Mouse (Mus musculus): Measurements from ENCODE around the gene Sirt2. TPM values are rescaled to one million over a fixed set of nuclear protein-coding genes. Genes with fewer than 3 reads are reported as not detected.

Sirt2 gene
- total RNA-seq (2023) = 51.1 TPM

DNA sequence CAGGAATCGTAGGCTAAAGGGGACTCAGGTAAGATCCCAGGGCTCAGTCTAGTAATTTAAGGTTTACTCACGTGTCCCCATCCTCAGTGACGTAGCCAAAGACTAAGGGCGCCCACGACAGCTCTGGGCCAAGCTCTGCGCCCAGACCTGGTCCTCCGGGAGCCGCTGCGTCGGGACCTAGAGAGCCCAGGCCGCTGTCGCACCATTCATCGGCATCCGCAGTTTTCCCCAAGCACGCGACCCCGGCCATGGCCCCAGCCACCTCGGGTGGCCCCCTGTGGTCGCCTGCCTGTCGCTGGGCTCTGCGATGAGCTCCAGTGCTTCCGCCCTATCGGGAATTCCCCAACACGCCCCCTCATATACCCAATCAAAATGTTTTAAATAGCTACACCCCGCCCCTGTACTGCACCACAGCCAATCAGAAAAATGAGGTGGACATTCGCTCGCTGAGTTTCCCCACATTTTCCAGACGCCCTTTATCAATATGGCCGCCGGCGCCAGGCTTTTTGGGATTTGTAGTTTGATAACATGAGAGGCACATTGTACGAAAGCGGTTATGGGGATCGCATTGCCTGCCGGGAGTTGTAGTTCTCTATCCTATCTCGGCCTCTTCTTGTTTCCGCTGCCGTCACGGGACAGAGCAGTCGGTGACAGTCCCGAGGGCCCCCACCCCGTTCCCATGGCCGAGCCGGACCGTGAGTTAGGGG is at the start of gene Sirt2:
Gene Sirt2 (plus strand): TSS at position 563 of the 707 bp plus-strand sequence.

DNA sequence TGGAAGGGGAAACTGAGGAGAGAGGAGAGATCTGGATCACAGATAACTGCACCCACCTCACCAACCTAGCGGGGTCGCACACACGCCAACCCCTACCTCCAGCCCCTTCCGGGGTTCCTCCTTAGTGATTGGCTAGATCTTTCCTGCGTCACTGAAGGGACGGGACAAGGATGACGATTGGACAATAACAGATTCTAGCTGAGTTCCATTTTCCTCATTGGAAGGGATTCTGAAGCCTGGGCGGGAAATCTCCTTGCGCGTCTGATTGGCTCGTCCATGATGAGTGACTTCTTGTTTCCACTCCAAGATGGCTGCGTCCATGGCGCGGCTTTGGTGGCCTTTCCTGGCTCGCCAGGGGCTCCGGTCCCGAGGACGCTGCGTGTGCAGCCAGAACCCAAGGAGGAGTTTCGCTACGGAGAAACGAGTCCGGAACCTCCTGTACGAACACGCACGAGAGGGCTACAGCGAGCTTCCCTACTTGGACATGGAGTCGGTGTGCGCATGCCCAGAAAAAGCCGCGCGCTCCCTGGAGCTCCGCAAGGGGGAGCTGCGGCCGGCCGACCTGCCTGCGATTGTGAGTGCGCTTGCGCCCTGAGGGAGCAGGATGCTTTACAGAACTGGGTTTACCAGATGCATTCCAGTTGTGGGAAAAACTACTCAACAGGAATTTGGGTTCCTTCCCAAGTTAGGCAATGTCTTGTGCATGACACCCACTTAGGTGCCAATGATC is 24.7 kb upstream of the Sirt2 start, which contains the start of the genes Mrps12 and Sars2:
Gene Mrps12 (minus strand): TSS at position 112 of the 730 bp plus-strand sequence.
Gene Sars2 (plus strand): TSS at position 284 of the 730 bp plus-strand sequence.

DNA sequence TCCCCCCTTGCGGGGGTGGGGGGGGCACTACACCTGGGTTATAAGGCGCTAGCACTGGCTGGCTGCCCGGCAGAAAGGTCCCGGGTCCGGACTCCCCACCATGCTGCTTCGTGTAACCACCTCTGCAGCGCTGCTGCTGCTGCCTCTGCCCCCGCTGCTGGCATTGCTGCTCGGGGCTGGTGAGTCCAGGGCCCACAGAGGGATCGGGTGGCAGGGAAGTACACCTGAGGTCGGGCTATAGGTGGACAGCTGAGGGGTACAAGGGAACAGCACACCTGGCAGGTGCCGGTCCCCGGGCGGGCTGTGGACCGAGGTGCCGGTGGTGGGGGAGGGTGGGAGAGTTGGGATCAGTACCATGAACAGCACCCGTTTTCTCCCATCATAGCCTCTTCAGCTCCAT is 10.5 kb upstream of the Sirt2 start, which contains the start of gene Ccer2:
Gene Ccer2 (plus strand): TSS at position 96 of the 400 bp plus-strand sequence.

DNA sequence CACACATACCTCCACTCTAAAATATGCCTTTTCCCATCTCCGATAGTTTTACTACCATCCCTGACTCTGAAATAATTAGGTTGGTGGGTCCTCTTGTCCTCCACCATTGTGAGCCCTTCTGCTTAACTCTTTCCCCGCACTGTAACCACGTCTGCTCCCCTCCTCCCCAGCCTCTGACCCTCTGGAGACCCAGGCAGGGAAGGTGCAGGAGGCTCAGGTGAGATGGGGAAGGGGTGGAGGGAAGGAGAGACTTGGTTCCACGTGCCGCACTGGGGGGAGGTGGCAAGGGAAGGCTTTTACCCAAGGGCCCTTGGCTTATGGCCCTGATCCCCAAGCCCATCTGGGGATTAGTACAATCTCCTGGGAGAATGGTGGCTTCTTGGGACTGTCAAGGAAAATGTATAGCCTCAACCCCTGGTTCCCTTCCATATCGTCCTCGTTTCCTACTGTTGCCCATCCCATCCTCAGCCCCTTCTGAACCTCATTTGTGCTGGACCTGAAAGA is 979 bp downstream of the Sirt2 start, which contains the start of gene Nfkbib:
Gene Nfkbib (minus strand): TSS at position 51 of the 504 bp plus-strand sequence.

DNA sequence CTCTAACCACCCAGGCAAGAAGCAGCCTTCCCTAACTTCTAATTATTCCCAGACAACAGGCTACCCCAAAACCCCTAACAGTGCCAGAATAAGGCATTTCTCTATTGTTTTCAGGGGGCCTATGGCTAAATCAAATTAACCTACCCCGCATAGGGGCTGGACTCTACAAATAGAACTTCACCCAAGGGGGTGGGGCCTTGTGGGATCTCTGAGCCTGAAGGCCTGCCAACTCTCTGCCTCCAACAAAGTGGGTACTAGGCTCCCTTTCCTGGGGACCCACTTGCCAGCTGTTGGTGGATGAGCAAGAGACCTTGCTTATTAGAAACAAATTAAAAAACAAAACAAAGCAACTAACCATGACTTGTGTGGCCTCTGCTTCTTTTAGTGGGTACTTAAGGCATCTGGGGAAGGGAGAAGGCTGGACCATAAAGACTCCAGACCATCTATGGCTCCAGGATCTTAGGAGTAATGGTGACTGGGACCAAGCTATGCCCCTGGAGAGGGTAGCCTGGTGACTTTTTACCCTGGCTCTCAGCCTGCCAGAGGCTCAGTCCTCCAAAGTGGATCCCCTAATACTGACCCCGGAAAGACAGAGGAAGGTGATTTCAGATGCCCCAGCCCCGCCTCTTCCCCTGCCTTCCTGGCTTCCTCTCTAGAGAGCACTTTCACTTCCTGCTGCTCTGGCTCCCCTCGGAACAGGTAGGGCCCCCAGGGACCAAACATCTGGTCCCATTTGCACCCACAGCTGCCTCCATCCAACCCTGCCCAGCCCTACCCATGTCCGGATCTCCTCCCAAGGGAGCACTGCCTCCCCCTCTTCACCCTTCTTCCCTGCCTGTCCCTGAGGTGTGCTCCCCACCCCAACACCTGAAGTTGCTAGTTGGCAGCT is 22.0 kb downstream of the Sirt2 start, which contains the start of gene Rinl:
Gene Rinl (plus strand): TSS at position 663 of the 889 bp plus-strand sequence.

DNA sequence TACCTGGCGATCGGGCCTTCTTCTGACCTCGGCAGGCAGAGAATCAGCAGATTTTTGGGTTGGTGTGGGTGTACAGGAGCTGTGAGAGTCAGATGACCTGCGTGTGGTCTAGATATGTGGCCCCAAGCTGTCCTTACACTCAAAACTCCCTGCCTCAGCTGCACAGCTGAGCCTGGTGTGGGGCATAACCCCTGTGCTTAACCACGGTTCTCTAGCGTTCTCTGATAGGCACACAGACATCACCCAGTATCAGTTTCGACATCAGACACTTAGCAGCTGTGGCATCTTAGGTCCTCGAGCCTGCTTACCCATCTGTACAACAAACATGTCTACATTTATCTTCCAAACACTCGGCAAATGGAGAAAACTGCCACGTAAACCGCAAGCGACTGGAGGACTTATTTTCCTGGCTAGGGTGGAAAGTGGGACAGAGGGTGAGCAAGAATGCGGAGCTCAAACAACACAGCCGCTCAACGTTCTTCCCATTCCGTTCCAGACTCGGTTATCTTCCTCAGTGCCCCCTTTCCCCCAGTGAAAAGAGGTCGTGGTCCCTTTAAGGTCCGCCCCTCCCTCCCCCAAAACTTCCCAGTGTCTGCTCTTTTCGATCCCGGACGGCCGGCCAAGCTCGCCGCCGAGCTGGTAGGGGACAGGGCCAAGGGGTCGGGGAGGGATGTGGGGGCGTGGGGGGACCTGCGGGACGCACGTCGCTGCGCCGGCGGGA is 41.8 kb downstream of the Sirt2 start, which contains the start of gene Hnrnpl:
Gene Hnrnpl (plus strand): TSS at position 321 of the 721 bp plus-strand sequence.

DNA sequence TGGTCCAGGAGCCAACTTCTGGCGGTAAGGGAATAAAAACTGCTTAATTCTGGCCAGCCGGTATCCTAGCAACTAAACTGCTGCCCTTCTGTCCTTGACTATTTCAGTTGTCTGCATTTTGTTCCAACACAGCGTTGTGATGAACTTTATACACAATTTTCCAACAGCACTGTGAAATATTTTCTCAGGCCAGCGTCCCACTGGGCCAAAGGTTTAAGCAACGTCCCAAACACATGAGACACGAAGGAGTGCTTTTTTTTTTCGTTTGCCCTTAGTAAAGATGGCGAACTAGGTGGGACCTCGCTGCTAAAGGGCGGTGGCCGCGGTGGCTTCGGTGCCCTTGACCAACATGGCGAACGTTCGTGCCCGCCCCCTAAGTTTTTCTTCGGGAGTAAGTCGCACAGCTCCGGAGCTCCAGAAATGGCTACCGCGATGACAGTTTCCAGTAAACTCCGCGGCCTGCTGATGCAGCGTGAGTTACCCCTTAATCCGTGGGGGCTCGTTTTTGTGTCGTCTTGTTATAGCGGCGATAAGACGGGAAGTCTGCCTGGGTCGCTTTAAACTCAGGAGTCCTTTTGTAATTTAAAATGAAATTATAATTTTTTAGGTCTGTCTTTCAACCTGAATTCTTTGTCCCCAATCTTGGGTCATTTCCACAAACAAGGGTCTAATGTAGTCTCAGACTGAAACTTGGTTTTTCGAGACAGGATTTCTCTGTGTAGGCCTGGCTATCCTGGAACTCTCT is 58.6 kb downstream of the Sirt2 start, which contains the start of gene Ech1:
Gene Ech1 (plus strand): TSS at position 277 of the 745 bp plus-strand sequence.

DNA sequence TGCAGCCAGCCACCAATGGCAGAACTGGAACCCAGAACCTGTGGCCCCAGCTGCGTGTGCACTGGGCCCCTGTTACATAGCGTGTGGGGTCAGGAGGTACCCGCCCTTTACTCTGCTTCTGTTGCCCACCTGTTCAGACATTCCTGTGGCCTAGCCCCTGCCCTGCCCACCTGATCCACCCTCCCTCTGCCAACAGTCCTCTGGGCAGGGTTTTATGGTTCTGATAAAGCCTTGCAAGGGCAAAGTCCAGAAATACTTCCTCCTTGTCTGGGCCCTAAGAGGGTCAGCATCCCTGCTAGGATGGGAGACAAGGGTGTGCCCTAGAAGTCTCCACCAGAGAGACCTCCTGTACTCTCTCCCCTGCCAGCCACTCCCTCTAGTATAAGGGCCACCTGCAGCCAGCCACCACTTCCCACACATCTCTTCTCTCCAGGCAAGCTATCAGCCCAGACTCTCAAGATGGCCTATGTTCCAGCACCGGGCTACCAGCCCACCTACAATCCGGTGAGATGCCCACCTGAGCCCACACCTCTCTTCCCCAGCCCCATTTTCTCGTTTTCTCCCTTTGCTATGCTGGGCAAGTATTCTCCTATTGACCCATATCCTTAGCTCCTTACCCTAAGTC is 67.3 kb downstream of the Sirt2 start, which contains the start of gene Lgals4:
Gene Lgals4 (plus strand): TSS at position 132 of the 625 bp plus-strand sequence.

Other genes starting within 250 kb of the Sirt2 start
- gene Ifnl3, start 243.9 kb upstream of the Sirt2 start, total RNA-seq (2023) = not detected
- gene Sycn, start 225.8 kb upstream of the Sirt2 start, total RNA-seq (2023) = 1.0 TPM
- 0.55 TPM for gene Nccrp1, start 219.5 kb upstream of the Sirt2 start, total RNA-seq (2023)
- gene Samd4b, start 168.6 kb upstream of the Sirt2 start, total RNA-seq (2023) = 36.4 TPM
- gene Pak4, start 168.6 kb upstream of the Sirt2 start, total RNA-seq (2023) = 10.5 TPM
- gene Acp7, start 135.4 kb upstream of the Sirt2 start, total RNA-seq (2023) = not detected
- gene Fbxo27, start 73.9 kb upstream of the Sirt2 start, total RNA-seq (2023) = 1.6 TPM
- 15.6 TPM for gene Fbxo17, start 49.9 kb upstream of the Sirt2 start, total RNA-seq (2023)
- gene Mrps12, start 24.9 kb upstream of the Sirt2 start, total RNA-seq (2023) = 27.1 TPM
- gene Sars2, start 24.7 kb upstream of the Sirt2 start, total RNA-seq (2023) = 18.2 TPM
- gene Ccer2, start 10.6 kb upstream of the Sirt2 start, total RNA-seq (2023) = not detected
- gene Nfkbib, start 777 bp downstream of the Sirt2 start, total RNA-seq (2023) = 48.3 TPM
- 126 TPM for gene Rinl, start 22.2 kb downstream of the Sirt2 start, total RNA-seq (2023)
- gene Hnrnpl, start 41.8 kb downstream of the Sirt2 start, total RNA-seq (2023) = 641 TPM
- gene Ech1, start 58.5 kb downstream of the Sirt2 start, total RNA-seq (2023) = 50.1 TPM
- 9.6 TPM for gene Lgals4, start 67.1 kb downstream of the Sirt2 start, total RNA-seq (2023)
- gene Lgals7, start 97.1 kb downstream of the Sirt2 start, total RNA-seq (2023) = not detected
- not detected for gene Capn12, start 114.7 kb downstream of the Sirt2 start, total RNA-seq (2023)
- gene Actn4, start 195.6 kb downstream of the Sirt2 start, total RNA-seq (2023) = 149 TPM
- gene Eif3k, start 215.1 kb downstream of the Sirt2 start, total RNA-seq (2023) = 317 TPM
- 104 TPM for gene Map4k1, start 215.3 kb downstream of the Sirt2 start, total RNA-seq (2023)

Measured in CD8-positive naive resting alpha-beta T cell, adult 57 days (primary cell).